Mouse (Mus musculus): Measurements from ENCODE around the gene Gm11627.

The Gm11627 gene

GRCm38 (mm10) chr11:102602816-102603495 lies 23.7 kb upstream of the Gm11627 start:
- DNase-seq (ENCODE audit: low read depth, low spot score) = no peak

GRCm38 (mm10) chr11:102599912-102600311 lies 20.7 kb upstream of the Gm11627 start:
- DNase-seq (ENCODE audit: low read depth, low spot score) = no peak

GRCm38 (mm10) chr11:102595341-102595820 lies 16.1 kb upstream of the Gm11627 start:
- no peak for DNase-seq (ENCODE audit: low read depth, low spot score)

DNA sequence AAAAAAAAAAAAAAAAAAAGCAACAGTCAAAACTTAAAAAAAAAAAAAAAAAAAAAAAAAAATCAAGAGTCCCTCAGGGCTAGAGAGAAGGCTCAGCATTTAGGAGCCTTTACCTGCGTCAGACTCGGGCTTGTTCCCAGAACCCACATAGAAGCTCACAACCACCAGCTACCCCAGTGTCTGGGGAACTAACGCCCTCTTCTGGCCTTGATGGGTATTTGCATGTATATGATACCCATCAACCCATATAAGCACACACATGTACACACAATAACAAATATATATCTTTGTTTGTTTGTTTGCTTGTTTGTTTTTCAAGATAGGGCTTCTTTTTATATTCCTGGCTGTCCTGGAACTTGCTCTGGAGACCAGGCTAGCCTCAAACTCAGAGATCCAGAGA lies 8.3 kb upstream of the Gm11627 start:
- no peak for DNase-seq (ENCODE audit: low read depth, low spot score)

- no peak for DNase-seq (ENCODE audit: low read depth, low spot score)
Observed at GRCm38 (mm10) chr11:102586445-102587130, 7.3 kb upstream of the Gm11627 start.

- DNase-seq (ENCODE audit: low read depth, low spot score) = no peak
Observed at GRCm38 (mm10) chr11:102582736-102583135, 3.5 kb upstream of the Gm11627 start.

DNA sequence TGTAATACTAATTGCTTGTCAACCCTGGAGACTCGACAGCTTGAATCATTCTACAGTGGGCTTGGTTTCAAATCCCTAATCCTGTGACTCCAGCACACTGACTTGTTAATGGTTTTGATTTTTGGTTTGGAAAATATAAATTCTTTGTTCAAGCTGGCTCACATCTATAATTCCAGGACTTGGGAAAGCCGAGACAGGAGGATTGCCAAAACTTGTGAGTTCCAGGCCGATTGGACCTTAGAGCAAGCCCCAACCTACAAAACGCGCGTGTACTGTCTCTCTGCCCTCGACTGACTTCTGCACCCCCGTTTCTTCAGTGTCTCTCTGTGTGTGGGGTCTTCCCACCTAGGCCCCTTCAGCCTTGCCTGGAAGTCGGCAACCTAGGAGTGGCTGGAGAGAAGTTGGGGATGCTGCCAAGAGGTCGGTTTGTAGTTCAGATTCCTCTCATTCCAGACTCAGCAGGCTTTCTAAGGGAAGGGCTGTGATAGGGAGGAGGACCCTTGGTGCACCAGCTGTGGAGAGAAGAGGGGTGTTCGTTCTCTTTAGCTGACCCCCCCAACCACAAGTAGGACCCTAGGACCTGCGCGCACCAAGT lies 2.9 kb upstream of the Gm11627 start:
- DNase-seq (ENCODE audit: low read depth, low spot score) = no peak

DNA sequence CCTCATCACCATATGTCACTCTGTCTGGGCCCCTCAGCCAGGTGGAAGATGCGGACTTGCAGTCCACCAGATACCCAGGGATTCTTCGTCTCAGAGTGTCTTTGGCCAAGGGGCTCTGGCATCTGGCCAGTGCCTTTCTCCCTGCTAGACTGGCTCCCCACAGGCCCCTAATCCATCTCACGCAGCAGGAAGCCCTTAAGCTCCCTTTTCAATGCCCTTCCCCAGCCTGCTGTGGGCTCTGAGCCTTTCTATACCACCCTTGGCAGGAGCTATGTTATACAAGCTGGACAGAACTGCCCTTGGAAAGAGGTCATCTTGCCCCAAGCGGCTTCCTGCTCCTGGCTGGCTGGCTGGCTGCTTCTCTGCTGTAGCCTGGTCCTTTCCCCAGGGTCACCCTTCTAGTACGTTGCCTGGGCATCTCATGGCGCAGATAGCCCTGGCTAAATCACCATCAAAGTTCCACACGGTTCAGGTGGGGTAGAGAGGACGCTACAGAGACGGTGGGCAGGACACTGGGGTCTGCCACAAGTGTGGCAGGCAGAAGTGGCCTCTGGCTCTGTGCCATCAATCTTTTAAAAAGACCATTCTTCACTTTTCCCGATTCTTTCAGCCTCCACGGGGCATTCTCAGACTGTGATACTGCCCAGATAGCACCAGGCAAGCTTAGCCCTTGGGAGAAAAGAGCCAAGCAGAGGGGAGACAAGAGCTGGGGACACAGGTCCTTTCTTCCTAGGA lies 2.2 kb upstream of the Gm11627 start:
- no peak for DNase-seq (ENCODE audit: low read depth, low spot score)

- no peak for DNase-seq (ENCODE audit: low read depth, low spot score)
Observed at GRCm38 (mm10) chr11:102580034-102580330, 721 bp upstream of the Gm11627 start.

- DNase-seq (ENCODE audit: low read depth, low spot score) = peak; percentile 50
Observed at GRCm38 (mm10) chr11:102578341-102579118, 731 bp downstream of the Gm11627 start.

GRCm38 (mm10) chr11:102576050-102576754 lies 3.1 kb downstream of the Gm11627 start:
- DNase-seq (ENCODE audit: low read depth, low spot score) = no peak

DNA sequence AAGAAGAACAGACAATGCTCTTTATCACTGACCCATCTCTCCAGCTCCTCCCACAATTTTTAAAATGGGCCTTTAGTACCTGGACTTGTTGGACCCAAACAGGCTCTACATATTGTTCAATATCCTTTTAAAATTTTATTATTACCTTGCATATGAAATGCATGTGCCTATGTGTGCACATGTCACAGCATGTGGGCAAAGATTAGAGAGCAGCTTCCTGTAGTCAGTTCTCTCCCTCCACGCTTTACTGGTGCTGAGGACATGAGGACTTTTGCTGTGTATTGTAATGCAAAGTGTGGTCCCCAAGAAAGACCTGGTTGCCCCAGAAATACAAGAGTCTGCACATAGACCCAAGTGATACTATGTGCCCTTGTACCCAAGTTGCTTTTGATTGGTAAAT lies 4.2 kb downstream of the Gm11627 start:
- DNase-seq (ENCODE audit: low read depth, low spot score) = no peak

DNA sequence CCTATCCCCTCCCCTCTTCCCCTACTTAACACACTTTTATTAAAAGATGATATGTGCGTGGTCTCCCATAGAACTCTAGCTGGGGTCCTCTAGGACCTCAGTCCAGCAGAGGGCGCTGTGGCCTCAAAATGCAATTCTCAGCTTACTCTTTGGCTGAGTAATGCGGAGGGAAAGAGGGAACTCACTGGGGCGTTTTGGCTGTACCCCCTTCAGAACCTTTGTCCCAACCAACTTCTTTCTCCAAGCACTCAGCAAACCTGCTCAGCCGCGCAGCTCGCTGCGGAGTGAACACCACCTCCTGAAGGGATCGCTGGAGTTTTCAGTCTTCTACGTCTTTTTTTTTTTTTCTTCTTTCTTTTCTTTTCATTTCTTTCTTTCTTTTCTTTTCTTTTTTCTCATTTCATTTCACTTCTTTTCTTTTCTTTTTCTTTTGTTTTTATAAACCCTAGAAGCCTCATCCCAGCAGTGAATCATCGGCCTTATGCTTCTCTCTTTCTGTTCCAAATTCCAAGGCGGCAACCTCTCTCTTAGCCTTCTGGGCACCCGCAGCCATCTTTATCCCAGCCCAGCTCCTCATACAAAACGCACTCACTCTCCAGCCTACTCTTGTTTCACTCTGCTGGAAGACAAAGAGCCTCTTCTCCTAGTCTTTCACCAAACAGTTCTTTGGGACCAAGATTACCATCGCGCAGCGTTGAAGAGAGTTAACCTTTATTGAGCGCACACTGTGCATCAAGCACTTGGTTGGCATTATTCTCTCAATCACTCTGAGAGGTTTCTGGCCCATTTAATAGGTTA lies 6.2 kb downstream of the Gm11627 start:
- peak; percentile 59 for DNase-seq (ENCODE audit: low read depth, low spot score)

- no peak for DNase-seq (ENCODE audit: low read depth, low spot score)
Observed at GRCm38 (mm10) chr11:102568756-102569377, 10.4 kb downstream of the Gm11627 start.

DNA sequence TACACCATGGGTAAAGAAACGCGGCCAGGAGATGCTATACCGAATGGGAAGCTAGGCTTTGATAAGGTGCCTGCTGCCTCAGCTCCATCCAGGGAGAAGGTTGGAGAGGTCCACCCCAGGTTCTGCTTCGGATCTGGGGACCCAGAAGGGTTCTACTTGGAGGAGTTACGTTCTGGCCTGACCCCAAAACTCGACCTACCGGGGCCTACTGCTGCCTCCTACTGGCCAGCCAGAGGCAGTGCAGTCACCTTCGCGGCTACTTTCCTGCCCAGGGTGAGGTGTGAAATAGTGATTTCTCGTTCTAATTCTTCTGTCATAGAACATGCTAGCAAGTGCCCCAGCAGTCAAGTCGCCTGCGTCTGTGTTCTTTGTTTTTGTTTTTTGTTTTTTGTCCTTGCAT lies 11.1 kb downstream of the Gm11627 start:
- no peak for DNase-seq (ENCODE audit: low read depth, low spot score)

GRCm38 (mm10) chr11:102567723-102568122 lies 11.5 kb downstream of the Gm11627 start:
- DNase-seq (ENCODE audit: low read depth, low spot score) = no peak

GRCm38 (mm10) chr11:102567157-102567556 lies 12.1 kb downstream of the Gm11627 start:
- no peak for DNase-seq (ENCODE audit: low read depth, low spot score)

GRCm38 (mm10) chr11:102566290-102566689 lies 13.0 kb downstream of the Gm11627 start:
- no peak for DNase-seq (ENCODE audit: low read depth, low spot score)

DNA sequence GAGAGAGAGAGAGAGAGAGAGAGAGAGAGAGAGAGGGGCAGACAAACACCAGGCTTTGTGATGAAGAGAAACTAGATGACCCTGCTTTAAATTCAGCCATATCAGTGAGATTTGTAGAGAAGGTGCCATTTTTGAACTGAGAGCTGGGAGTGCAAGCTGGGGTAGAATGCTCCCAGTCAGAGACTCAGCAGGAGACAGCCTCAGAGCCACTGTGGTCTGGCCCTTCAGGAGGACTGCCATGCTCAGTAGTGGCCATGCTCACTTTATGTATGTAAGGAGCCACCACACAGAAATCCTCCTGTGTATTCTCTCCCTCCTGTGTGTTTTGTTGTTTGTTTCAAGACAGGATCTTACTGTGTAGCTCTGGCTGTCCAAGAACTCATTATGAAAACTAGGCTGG lies 13.5 kb downstream of the Gm11627 start:
- no peak for DNase-seq (ENCODE audit: low read depth, low spot score)
